Comparison of ENCODE assay signal across 15 mouse cellular contexts in genomic region chr14:22928263-22928662, GRCm38 (mm10).
"Had no signal": no experiment of that assay in that cellular context is flagged by ENCODE, and none has a peak within 500 bp of the region (broad histone marks: within the 10 kb centered on the region; RNA-seq: fewer than 3 reads in every experiment).

No protein-coding gene starts in this region.

- DNase-seq: kidney, adult 2 months; kidney, postnatal 25 days; left cerebral cortex, postnatal 4 days; lung, embryonic 14.5 days; midbrain, embryonic 14.5 days; thymus, adult 18-20 months; thymus, postnatal 36 days had no signal

- H3K27me3 ChIP-seq: limb, embryonic 12.5 days; limb, embryonic 15.5 days; megakaryocyte, embryonic 14.5 days had no signal

- ATAC-seq: intestine, postnatal 0 days; lung, postnatal 0 days had no signal

- H3K9ac ChIP-seq: limb, embryonic 12.5 days; limb, embryonic 15.5 days; lung, embryonic 14.5 days had no signal

- H3K27ac ChIP-seq: kidney, postnatal 0 days; limb, embryonic 12.5 days; macrophage had no signal

- H3K4me3 ChIP-seq: limb, embryonic 12.5 days; limb, embryonic 15.5 days; megakaryocyte, embryonic 14.5 days had no signal

- H3K36me3 ChIP-seq: limb, embryonic 12.5 days; limb, embryonic 15.5 days had no signal

- H3K4me1 ChIP-seq: megakaryocyte, embryonic 14.5 days had no signal

- H3K4me2 ChIP-seq: limb, embryonic 12.5 days; limb, embryonic 15.5 days; lung, embryonic 14.5 days; midbrain, embryonic 11.5 days had no signal

- H3K9me3 ChIP-seq: limb, embryonic 12.5 days; limb, embryonic 15.5 days; megakaryocyte, embryonic 14.5 days had no signal
